Mouse (Mus musculus) adipose tissue, adult 10 weeks (tissue): Measurements from ENCODE around the gene Vmn1r46. TPM values are rescaled to one million over a fixed set of nuclear protein-coding genes. Genes with fewer than 3 reads are reported as not detected.

ENCODE experiments used
- polyA plus RNA-seq: library from polyadenylated mRNA; stranded (reverse); fragments of 350-450 nt; fragmentation: Illumina TruSeq; extraction: RNeasy Lipid Tissue Mini Kit (QIAGEN cat#74804); gene quantifications from one replicate; pipeline ENCODE4 v1.2.3, GENCODE M21; 2014; ENCODE audit warnings: low read depth, low replicate concordance

The Vmn1r46 gene
- not detected for polyA plus RNA-seq

GRCm38 (mm10) chr6:89969013-89969412 lies at the start of gene Vmn1r46:
TSS of gene Vmn1r46 (plus strand) at chr6:89969313.

GRCm38 (mm10) chr6:89940498-89940897 lies 28.6 kb upstream of the Vmn1r46 start, which contains the start of gene Vmn1r45:
TSS of gene Vmn1r45 (minus strand) at chr6:89940598.

GRCm38 (mm10) chr6:90015847-90016246 lies 46.7 kb downstream of the Vmn1r46 start, which contains the start of gene Vmn1r47:
TSS of gene Vmn1r47 (plus strand) at chr6:90016147.

Other genes with a start within 250 kb of the Vmn1r46 start
- gene Vmn1r41, start 228.5 kb upstream of the Vmn1r46 start, polyA plus RNA-seq, result not detected
- gene Vmn1r42, start 92.9 kb upstream of the Vmn1r46 start, polyA plus RNA-seq, result not detected
- gene Vmn1r43, start 92.9 kb upstream of the Vmn1r46 start, polyA plus RNA-seq, result 0.19 TPM
- not detected for gene Vmn1r44, start 85.7 kb upstream of the Vmn1r46 start, polyA plus RNA-seq
- gene Vmn1r45, start 28.7 kb upstream of the Vmn1r46 start, polyA plus RNA-seq, result not detected
- gene Vmn1r47, start 46.8 kb downstream of the Vmn1r46 start, polyA plus RNA-seq, result not detected
- gene Vmn1r48, start 67.5 kb downstream of the Vmn1r46 start, polyA plus RNA-seq, result not detected
- gene Vmn1r49, start 109.2 kb downstream of the Vmn1r46 start, polyA plus RNA-seq, result not detected
- gene Vmn1r50, start 132.1 kb downstream of the Vmn1r46 start, polyA plus RNA-seq, result not detected
- not detected for gene Vmn1r51, start 153.3 kb downstream of the Vmn1r46 start, polyA plus RNA-seq
- not detected for gene Vmn1r52, start 205.5 kb downstream of the Vmn1r46 start, polyA plus RNA-seq
- gene V1ra8, start 233.5 kb downstream of the Vmn1r46 start, polyA plus RNA-seq, result not detected